Mouse (Mus musculus) yolk sac, embryonic 10.5 days (tissue): ENCODE data around the gene Pelo.

Source experiments
- DNase-seq: peaks from one replicate; pipeline ENCODE4 v3.0.0-alpha.2; 2017; ENCODE audit warnings: low spot score

Pelo gene

GRCm38 (mm10) chr13:115090069-115090976 lies at the start of gene Pelo:
Gene Pelo (minus strand): TSS chr13:115090186.
- peak; percentile 92 for DNase-seq

GRCm38 (mm10) chr13:115138513-115138912 lies 48.5 kb upstream of the Pelo start:
- no peak for DNase-seq

- no peak for DNase-seq
Measured at GRCm38 (mm10) chr13:115136761-115137160, 46.8 kb upstream of the Pelo start.

DNA sequence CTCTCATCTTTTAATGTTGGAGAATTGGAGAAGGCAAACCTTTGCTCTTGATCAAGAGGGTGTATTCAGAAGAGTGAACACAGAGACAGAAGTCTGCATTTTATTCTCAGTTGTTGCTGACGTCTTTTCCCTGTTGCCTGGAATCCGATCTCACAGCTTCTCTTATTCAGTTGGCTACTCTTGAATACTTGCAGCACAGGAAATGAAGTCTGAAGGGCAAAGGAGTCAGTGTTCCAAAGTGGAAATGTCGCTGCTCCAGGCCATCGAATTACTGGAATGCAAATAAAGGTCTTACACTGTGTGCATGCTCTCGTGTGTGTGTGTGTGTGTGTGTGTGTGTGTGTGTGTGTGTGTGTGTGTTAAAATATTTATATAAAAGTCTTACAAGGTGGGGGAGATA lies 42.4 kb upstream of the Pelo start:
- DNase-seq: no peak

GRCm38 (mm10) chr13:115131381-115131780 lies 41.4 kb upstream of the Pelo start:
- DNase-seq: no peak

DNA sequence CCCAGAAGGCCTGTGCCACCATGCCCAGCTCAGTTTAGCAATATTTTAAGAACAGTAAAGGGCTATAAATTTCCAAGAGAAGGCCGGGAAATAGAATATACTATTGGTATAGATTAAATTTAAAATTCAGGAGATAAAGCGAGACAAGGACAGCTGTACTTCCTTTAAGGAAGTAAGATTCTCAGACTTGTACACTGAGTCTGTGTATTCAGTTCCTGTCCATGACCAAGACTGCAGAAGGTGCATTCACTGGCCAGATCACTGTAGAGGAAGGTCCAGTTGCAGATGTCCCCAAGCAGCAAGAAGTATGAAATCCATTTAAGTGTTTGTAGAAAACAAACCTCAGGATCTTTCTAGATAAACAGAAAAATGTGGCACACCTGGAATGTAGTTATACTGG lies 40.0 kb upstream of the Pelo start:
- DNase-seq: no peak

DNA sequence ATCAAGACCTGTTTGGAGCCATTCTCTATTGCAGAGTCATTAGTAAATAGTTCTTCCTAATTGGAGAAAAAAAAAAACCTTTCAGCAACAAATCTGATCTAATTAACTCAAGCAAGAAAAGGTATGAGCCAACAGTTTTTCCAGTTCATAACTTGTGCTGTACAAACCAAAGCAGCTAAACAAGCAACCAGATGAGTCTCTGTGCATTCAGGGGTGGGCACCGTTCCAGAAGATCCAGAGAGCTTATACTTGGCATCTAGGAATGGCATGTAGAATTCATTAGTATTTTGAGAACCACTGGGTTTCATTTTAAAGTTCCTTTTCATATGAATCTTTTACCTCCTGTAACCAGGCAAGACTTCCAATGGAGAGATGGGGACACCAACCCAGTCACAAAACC lies 37.8 kb upstream of the Pelo start:
- no peak for DNase-seq

DNA sequence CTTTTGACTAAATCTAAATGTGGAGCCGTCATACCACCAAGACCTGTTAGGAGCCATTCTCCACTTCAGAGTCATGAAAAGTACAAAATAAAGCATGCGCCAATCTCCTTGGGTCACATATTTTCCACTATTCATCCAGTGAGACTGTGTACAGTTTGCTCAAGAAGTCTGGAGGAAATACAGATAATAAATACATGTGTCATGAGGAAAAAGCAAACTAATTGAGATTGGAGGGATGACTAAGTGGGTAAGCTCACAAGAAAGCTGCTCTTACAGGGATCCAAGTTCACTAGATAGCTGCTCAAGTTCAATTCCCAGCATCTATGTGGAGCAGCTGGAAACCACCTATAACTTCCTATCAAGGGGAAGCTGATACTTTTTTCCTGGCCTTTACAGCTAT lies 36.5 kb upstream of the Pelo start:
- no peak for DNase-seq

GRCm38 (mm10) chr13:115125130-115125529 lies 35.1 kb upstream of the Pelo start:
- no peak for DNase-seq

DNA sequence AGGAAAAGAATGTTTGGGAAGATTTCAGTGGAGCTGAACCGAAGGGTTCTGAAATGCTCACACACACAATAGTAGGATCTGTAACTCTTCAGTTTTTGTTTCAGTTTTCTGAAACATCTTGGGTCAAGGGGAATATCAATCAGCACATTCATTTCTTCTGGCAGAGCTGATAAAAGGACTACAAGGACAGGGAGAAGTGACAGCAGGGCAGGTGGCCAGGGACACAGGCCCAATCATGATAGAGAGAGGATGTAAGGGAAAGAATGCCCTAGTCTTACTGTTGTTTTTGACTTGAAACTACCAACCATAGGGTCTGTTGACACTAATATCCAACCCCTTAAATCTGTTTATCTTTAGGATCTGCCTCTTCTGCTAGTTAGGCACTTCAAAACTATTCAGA lies 34.5 kb upstream of the Pelo start:
- no peak for DNase-seq

- no peak for DNase-seq
Measured at GRCm38 (mm10) chr13:115118756-115119155, 28.8 kb upstream of the Pelo start.

- DNase-seq: no peak
Measured at GRCm38 (mm10) chr13:115118195-115118594, 28.2 kb upstream of the Pelo start.

DNA sequence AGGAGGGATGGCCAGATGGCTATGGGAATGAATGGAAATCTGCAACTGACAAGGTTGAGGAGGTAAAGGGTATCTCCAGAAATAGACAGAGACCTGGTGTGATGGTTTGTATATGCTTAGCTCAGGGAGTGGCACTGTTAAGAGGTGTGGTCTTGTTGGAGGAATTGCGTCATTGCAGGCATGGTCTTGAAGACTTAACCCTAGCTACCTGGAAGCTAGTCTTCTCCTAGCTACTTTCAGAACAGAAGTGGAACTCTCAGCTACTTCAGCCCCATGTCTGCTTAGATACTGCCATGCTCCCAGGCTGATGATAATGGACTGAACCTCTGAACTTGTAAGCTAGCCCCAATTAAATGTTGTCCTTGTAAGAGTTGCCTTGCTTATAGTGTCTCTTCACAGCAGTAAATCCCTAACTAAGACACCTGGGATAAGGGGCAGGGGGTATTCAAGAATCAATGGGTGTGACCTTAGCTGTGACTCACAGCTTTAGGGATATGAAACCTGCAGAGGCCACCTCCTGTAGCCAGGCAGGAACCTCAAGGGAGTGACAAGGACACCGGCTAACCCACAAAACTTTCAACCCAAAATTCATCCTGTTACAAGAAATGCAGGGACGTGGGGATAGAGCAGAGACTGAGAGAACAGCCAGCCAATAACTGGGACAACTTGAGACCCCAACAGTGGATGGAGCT lies 27.1 kb upstream of the Pelo start:
- no peak for DNase-seq

- no peak for DNase-seq
Measured at GRCm38 (mm10) chr13:115109628-115110027, 19.6 kb upstream of the Pelo start.

- no peak for DNase-seq
Measured at GRCm38 (mm10) chr13:115107436-115107835, 17.4 kb upstream of the Pelo start.

DNA sequence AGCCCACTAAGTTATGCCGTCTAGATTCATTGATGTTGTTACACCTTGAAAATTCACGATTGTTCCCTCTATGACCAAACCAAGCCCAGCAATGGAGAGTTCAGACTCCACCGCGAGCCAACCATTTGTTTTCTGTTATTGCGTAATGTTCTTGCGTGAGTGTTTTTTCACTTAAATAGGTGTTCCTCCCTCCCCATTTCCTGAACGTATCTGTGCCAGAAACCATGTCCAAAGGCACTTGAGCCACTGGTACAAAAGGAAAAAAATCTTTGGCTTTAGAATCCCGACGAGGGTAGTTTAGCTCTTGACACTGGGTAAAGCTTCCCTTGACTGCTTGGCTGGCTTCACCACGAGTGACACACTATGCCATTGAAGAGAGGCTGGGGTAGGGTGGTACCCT lies 16.2 kb upstream of the Pelo start:
- DNase-seq: no peak

DNA sequence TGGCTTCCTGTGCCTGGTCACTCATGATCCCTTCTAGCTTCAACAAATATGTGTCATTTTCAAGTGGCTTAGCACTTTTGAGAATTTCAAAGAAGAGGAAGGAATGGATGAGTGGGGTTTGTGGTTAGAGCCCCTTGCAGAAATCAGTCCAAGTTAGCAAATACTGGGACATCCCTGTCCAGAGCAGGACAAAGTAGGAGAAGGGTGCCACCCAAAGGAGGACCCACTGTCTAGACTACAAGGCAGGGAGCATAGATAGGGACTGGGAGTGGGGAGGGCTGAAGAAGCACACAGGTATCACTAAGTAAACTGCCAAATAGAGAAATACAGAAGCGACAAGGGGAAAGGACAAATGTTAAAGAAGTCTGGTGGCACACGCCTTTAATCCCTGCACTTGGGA lies 12.8 kb upstream of the Pelo start:
- DNase-seq: no peak

DNA sequence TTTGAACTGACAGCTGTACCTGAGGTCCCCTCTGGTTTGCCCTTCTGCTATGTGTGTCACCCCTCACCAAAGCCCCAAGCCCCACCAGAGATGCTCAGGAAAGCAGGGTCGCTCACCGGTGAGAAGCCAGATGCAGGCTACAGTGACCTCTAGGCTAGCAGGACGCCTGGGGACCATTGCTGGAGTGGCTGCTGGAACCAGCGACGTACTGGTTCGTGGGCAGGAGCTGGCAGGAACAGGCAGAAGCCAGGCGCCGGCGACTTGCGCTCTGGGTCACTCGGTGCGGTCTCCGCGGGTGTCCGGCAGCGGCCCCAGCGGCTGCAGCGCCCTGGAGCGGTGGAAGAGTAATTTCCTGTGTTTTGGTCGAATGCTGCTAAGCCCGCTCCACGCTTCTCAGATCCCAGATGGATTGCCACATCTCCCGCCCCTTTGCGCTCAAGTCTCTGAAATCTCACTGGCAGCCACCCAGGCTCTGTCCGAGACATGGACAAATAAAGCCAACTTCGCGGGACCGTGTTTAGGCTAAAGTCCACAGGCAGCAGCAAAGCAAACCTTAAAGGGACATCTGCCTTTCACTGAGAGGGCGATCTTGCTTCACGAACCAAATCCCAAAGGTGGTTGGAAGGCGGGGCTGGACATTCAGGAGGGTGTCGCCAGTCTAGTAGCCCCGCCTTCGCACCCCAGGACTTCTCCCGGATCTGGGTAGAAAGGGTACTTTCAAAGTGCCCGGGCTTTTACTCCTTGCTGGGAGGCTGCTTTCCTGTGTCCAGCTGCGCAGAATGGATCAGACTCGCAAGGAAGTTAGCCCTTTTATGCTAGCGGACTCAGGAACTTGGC lies 11.6 kb upstream of the Pelo start, which contains the start of the genes Gm49395 and Itga1:
TSS of gene Gm49395 (minus strand) at position 567 of the 837 bp plus-strand sequence.
TSS of gene Itga1 (minus strand) at position 610 of the 837 bp plus-strand sequence.
- DNase-seq: peak; percentile 85

DNA sequence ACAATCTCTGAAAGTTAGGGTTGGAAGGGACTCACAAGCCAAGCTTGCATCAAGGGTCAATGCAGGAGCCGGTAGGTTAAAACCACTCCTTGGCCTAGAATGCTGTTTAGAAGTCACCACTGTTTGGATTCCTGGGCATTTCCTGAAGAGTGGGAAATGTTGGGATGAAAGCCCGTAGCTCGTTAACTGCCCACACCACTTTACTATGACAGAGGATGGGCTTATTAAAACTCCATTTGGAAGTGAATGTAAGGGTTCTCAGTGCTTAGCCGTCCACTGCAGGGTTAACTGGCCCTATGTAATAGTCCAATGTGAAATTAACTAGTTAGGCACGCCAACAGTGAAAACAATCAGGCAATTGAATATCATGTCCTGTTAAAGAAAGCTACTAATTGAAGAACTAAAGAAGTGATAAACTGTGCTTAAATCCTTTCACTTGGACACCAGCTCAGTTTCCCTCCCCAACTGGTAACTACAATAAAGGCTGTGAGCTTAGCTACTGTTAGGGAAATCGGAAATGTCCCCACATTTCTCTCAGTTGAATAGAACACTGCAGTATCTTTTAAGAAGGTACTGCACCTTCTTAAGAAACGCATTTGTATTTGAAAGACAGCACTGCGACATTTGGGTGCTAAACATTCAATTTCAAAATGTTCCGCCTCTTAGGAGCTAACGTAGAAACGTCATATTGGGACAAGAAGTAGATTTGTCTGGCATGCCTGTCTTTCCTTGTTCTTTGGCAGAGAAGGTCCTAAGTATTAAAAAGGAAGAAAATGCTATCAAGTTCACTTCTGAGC lies 10.6 kb upstream of the Pelo start:
- no peak for DNase-seq

DNA sequence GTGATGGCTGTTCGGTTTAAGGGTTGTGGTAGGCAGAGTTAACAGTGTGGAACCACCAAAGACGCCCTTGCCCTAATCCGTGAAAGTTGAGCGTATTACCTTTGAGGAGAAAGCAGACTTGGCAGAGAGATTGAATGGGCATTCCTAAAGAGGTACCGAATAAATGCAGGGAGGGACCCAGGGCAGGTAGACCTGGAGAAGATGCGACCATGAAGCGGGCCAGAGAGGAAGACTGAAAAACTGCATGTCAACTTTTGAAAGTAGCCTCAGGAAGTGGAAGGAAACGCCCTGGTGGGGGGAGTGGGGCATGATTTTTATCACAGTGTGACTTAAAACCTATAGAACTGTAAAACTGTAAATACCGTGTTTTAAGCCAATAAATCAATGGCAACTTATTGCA lies 9.4 kb upstream of the Pelo start:
- no peak for DNase-seq

- no peak for DNase-seq
Measured at GRCm38 (mm10) chr13:115098227-115098626, 8.2 kb upstream of the Pelo start.
